Mouse (Mus musculus): ENCODE measurements around the gene Ugt1a6a.

DNA sequence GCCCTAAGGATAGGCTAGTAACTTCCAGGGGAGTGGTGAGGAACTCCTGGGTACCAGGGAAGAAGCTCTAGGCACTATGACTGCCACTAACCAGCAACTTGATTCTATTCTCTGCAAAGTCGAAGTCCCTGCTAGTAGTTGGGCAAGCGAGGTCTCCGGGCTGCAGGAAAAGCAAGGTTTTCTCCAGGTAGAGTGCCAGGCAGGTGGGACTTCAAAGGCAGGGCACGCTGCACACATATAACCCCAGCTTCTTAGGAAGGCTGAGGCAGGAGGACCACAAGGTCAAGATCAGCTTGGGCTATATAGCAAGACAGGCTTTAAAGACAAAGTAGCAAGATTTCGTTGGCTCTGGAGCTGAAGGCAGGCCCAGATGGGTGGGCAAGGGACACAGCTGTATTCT is 129.2 kb downstream of the Ugt1a6a start:
- TF ChIP-seq CHD2 (IDR thresholded peaks at IDR 0.05; ENCODE audit: low read depth, low read length) (no peak), MAFK (IDR thresholded peaks at IDR 0.05; ENCODE audit: insufficient read depth, low read depth, low read length) (no peak), ZC3H11A (IDR thresholded peaks at IDR 0.05; ENCODE audit: borderline replicate concordance, low read depth, low read length) (no peak), HCFC1 (IDR thresholded peaks at IDR 0.05; ENCODE audit: borderline replicate concordance, insufficient read depth, low read length) (no peak), ZNF384 (IDR thresholded peaks at IDR 0.05; ENCODE audit: low read depth, low read length) (no peak)

All from ES-E14 (cell line).